Mouse (Mus musculus) right cerebral cortex, postnatal 14 days (tissue): Measurements from ENCODE around the gene Larp1b.

Experiments used
- DNase-seq: peaks from one replicate; pipeline ENCODE4 v3.0.0; 2022

The Larp1b gene

DNA sequence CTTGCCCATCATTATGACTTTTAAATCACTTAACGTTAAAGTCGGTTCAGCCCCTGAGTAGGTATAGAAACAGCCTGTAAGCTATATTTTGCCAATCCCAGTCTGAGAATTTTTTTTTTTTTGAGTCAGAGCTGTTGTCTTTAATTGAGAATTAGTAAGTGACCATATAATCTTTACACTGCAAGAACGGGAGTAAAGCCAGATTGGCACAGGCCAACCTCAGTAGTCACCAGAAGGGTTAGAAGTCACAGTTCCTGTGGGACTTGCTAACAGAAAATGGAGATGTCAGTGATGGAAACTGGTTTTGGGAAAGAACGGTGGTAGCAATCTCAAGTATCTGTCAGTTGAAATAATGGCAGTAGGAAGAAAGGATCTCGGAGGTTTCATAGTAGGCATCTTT is 134.8 kb downstream of the Larp1b start:
- no peak for DNase-seq

DNA sequence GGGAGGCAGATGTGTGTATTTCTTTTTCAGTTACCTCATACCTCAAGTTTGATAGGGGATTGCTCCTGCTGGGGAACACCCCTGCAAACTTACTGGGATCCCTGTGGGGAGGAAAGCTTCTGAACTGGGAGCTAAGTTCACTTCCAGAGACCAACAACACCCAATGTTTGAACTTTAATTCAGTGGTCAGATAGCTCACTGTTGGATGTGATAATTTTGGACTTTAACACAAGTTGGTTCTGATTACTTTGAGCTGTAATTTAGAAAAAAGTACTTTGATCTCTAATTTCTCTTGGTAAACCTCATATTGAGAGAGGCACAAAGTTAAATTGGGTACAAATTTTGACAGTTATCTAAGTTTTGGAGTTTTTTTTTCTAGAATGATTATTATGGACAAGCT is 137.4 kb downstream of the Larp1b start:
- no peak for DNase-seq
